Mouse (Mus musculus) cerebellum, adult 2 months (tissue): ENCODE results near the gene Trpv4. TPM values are rescaled to one million over a fixed set of nuclear protein-coding genes. Genes with fewer than 3 reads are reported as not detected.

Source experiments
- DNase-seq, 2 experiments: peaks; one replicate each; pipeline ENCODE4 v3.0.0; 2021
- H3K27ac ChIP-seq: fragments of 200-500 bp; 2 replicates; pipeline ENCODE4 v1.5.1; 2012; ENCODE audit warnings: low read length, control low read depth, inconsistent platforms; ENCODE audit not compliant: insufficient read depth
- H3K27me3 ChIP-seq: fragments of 200-500 bp; 2 replicates; pipeline ENCODE4 v1.6.1; 2012; ENCODE audit warnings: inconsistent platforms, mild to moderate bottlenecking, low read length, moderate library complexity; ENCODE audit not compliant: control insufficient read depth, insufficient read depth
- H3K4me1 ChIP-seq: fragments of 200-500 bp; 2 replicates; pipeline ENCODE4 v1.6.1; 2011; ENCODE audit warnings: low read length; ENCODE audit not compliant: control insufficient read depth, insufficient read depth
- H3K4me3 ChIP-seq: fragments of 200-500 bp; replicated peaks from 2 replicates; pipeline ENCODE3; 2011; ENCODE audit warnings: mild to moderate bottlenecking, low read depth, low read length, control low read depth; ENCODE audit not compliant: insufficient read depth
- CTCF ChIP-seq: fragments of 200-500 bp; IDR thresholded peaks from 2 replicates; pipeline ENCODE4 v1.5.1; 2011; ENCODE audit warnings: low read depth, mild to moderate bottlenecking, control low read depth, low read length, moderate library complexity, borderline replicate concordance; ENCODE audit not compliant: insufficient read depth
- POLR2A ChIP-seq: fragments of 200-500 bp; IDR thresholded peaks from 2 replicates; pipeline ENCODE4 v1.6.1; 2011; ENCODE audit warnings: low read length, control low read depth, borderline replicate concordance; ENCODE audit not compliant: insufficient read depth
- WGBS: fragments of 180-500 bp; shearing (Covaris S2); methylation state at CpG from one replicate; pipeline ENCODE4 v1.1.7; 2018; 5-methylcytosine and 5-hydroxymethylcytosine counted together
- polyA plus RNA-seq: library from polyadenylated mRNA; depleted of rRNA; stranded (reverse); fragments of >200 nt; gene quantifications from 2 replicates; pipeline ENCODE4 v1.2.3, GENCODE M21; 2012; rRNA removed

The Trpv4 gene
- 3.0 and 5.5 TPM in 2 replicates for polyA plus RNA-seq

DNA sequence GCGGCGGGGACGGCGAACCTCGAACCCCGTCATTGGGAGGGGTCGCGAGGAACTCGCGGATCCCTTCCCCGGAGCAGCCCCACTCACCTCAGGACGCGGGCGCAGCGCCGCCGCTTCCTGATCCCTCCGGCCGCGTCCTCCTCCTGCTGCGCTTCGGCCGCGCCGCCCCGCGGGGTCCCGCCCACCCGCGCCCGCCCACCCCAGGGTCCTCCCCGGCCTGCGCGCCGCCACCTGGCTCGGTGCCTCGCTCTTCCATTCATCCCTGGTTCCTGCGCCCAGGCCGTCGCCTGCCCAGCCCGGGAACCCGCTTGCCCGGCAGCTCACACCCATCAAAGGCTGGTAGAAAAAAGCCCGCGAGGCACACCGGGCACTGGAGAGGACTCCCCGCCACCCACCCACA lies at the start of gene Trpv4:
Trpv4 (minus strand) TSS at position 167 of the 400 bp plus-strand sequence.
- TF ChIP-seq POLR2A = no peak
- TF ChIP-seq CTCF = no peak
- H3K4me3 ChIP-seq = no peak within 1 kb of the TSS
- no peaks in the 10 kb centered on the region for H3K4me1 ChIP-seq
- H3K27me3 ChIP-seq = peaks cover 4% of the 10 kb centered on the region; the same call in 1 of the 2 replicates
- no peak for DNase-seq
- no peak within 1 kb of the TSS for H3K27ac ChIP-seq
- 4% methylated on average over 46 of the region's 47 CpGs for WGBS

DNA sequence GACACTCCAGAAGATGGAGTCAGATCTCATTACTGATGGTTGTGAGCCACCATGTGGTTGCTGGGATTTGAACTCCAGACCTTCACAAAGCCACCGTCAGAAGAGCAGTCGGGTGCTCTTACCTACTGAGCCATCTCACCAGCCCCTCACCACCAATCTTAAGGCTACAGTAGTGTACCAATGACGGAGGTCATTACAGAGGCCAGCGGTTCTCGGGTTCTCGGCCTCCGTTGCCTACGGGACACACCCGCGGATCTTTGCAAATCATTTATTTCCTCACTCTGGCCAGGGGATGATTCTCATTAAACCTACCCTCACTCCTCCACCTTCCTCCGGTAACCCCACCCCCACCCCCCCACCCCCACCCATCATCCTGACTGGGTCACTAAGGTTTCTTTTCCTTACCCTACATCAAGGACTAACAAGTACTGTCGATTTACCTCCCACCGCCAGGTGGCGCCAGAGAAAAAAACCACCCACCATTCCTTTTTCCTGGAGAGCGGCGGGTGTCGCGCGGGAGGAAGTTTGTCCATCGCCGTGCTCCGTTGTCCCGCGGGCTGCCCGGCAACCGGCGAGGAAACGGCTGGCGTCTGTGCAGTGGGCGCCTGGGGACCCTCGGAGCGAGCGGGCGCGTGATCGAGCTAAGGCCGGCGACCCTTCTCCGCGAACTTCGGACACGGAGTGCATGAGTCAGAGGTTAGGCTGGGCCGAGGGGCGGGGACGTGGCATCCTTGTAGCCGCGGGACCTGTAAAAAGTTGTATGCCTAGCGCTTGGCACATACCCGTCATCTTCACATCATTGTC lies 49.2 kb upstream of the Trpv4 start, which contains the start of gene Tchp:
Tchp (plus strand) TSS at position 496 of the 804 bp plus-strand sequence.
- Histone ChIP-seq H3K4me1 (peaks cover 8% of the 10 kb centered on the region; the same call in 1 of the 2 replicates), H3K27ac (peak within 1 kb of the TSS; percentile 18), H3K27me3 (no peaks in the 10 kb centered on the region), H3K4me3 (peak within 1 kb of the TSS; percentile 95)
- DNase-seq = peak; percentile 92 to 96
- 6% methylated on average over 49 of the region's 49 CpGs for WGBS
- TF ChIP-seq POLR2A = peak; percentile 49; the same call in 1 of the 2 replicates
- peak; percentile 74 for TF ChIP-seq CTCF

DNA sequence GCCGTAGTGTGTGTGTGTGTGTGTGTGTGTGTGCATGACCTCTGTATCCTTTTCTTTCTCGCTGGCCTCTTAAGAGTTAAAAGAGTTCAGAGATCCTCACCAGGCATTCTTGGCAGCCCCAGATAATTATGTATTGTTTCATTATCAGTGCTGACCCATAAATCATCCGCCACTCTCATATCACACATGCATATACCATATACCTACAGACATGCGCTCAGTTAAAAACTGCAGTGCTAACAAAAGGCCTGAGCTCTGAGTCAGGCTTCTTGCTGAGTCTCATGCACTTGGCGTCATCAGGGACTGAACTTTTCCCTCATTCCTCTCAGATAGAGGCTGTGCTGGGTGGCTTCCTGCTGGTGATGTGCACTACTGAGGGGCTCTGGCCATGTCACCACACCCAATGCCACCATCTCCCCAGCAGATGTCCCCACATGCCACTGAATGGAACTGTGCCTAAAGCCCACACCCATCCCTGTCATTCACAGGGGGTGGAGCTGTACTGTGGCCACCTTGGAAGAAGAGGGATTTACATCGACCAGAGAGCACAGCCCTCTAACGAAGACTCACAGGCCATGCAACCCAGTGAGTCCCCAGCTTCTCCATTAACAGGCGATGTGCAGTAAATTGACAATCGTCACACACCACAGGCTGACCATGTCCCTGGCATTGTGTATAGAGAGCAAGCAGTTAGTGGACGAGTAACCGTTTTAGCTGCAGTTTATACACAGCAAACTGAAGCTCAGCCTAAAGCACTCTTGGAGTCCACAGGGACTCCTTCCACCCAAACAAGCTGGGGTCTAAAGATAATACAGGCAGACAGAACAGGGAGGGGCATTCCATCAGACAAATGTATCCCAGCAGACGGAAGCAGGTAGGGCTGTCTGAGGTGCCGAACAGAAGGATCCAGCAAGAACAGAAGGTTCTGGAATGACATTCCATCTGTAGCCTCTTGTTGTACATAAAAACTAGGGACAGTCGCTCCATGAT lies 44.5 kb upstream of the Trpv4 start:
- Histone ChIP-seq H3K4me1 (peaks cover 12% of the 10 kb centered on the region; the same call in 1 of the 2 replicates), H3K27me3 (no peaks in the 10 kb centered on the region), H3K27ac (no peak overlapping the region), H3K4me3 (no peak overlapping the region)
- DNase-seq = peak in 1 of 2 experiments; percentile 34
- TF ChIP-seq CTCF (peak; percentile 68; the same call in 1 of the 2 replicates), POLR2A (no peak)
- 60% methylated on average over 14 of the region's 14 CpGs for WGBS

DNA sequence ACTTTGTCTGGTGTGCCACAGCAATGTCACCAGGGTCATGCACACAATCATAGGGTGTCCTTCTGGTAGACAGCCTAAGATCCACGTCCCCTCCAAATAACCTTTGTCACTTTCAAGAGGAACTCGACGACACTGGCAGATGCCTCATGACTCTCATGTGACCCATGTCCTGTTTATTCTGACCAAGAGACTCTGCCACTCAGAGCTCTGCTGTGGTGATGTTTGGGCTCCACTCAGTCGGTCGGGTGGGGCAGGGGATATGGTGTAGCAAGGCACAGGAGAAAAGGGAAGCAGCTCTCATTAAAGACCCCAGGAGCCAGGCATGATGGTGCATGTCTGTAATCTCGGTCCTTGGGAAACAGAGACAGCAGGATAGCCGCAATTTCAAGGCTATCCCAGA lies 40.8 kb upstream of the Trpv4 start:
- H3K27me3 ChIP-seq = no peaks in the 10 kb centered on the region
- H3K4me1 ChIP-seq = peaks cover 18% of the 10 kb centered on the region; the same call in 1 of the 2 replicates
- no peak overlapping the region for H3K27ac ChIP-seq
- TF ChIP-seq POLR2A = no peak
- no peak for TF ChIP-seq CTCF
- 59% methylated on average over 7 of the region's 7 CpGs for WGBS
- H3K4me3 ChIP-seq = no peak overlapping the region
- no peak for DNase-seq

DNA sequence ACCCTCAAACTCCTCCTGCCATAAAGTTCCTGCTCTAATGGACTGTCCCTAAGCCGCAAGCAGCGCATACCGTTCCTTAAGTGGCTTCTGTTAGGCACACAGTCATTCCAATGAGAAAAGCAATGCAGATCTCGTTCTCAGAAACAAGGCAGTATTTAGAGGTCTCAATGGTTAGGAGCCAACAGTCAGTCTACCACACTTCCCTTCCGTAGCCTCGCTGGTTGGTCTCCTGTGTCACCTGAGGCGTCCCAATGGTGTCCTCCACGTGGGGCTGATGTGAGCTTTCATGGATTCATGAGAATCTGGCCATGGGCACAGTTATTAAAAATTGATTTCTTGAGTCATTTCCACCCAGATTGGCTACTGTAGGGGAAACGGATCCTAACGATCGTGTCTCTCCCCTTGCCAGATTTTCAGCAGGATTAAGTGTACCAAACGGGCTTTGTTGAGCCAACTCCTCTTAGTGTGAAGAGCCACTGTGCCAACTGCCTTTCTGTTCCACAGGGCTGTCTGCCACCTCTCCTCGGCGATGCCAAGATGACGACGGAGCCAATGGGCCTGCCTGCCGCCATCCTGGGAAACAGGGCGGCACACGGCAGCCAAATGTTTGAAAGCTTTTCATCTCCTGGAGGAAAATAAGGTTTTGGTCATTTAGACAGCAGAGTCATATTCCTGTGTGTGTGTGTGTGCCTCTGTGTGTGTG lies 40.0 kb upstream of the Trpv4 start:
- peak; percentile 95 to 96 for DNase-seq
- H3K27ac ChIP-seq = 0 out of 2 replicates have a peak overlapping the region, but pooled peaks have one; percentile 14
- peak overlapping the region; percentile 13 for H3K4me3 ChIP-seq
- 9% methylated on average over 19 of the region's 19 CpGs for WGBS
- H3K4me1 ChIP-seq = peaks cover 18% of the 10 kb centered on the region; the same call in 1 of the 2 replicates
- TF ChIP-seq CTCF (no peak), POLR2A (no peak)
- H3K27me3 ChIP-seq = no peaks in the 10 kb centered on the region

DNA sequence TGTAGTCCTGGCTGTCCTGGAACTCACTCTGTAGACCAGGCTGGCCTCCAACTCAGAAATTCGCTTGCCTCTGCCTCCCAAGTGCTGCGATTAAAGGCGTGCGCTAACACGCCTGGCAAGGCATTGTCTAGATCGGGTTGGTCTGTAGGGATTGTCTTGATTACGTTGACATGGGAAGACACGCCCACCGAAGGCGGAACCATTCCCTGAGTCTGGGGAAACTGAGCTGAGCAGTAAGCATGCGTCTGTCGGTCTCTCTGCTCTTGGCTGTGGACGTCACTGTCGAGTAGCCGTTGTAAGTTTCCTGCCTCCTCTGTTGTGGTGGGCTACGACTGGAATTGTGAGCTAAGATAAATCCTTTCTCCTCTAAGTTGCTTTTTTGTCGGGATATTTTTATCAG lies 38.7 kb upstream of the Trpv4 start:
- TF ChIP-seq POLR2A = no peak
- TF ChIP-seq CTCF = no peak
- Histone ChIP-seq H3K27ac (no peak overlapping the region), H3K27me3 (no peaks in the 10 kb centered on the region), H3K4me1 (peaks cover 18% of the 10 kb centered on the region; the same call in 1 of the 2 replicates), H3K4me3 (no peak overlapping the region)
- 88% methylated on average over 17 of the region's 17 CpGs for WGBS
- DNase-seq = no peak

DNA sequence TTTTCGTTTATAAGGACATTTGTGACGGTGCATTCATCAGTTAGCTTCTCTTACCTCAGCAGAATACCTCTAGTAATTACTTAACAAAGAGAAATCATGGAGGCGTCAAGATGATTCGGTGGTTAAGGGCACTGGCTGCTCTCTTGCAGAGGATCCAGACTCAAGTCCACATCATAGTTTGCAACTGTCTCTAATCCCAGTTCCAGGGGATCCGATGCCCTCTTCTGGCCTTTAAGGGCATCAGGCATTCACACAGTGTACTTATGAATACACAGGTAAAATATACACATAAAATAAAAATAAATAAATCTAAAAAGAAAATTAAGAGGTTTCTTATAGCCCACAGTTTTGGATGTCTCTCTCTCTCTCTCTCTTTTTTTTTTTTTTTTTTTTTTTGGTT lies 37.6 kb upstream of the Trpv4 start:
- no peak overlapping the region for H3K4me3 ChIP-seq
- TF ChIP-seq POLR2A (no peak), CTCF (no peak)
- peaks cover 21% of the 10 kb centered on the region; the same call in 1 of the 2 replicates for H3K4me1 ChIP-seq
- WGBS = 74% methylated on average over 5 of the region's 5 CpGs
- no peak overlapping the region for H3K27ac ChIP-seq
- no peaks in the 10 kb centered on the region for H3K27me3 ChIP-seq
- no peak for DNase-seq
